Mouse (Mus musculus) intestine, embryonic 14.5 days (tissue): Measurements from ENCODE around the gene Fyb. TPM values are rescaled to one million over a fixed set of nuclear protein-coding genes. Genes with fewer than 3 reads are reported as not detected.

Experiments used
- ATAC-seq: fragments of 200-750 bp; cut with Nextera tagmentation; replicated peaks from 2 replicates; pipeline ENCODE4 v1.8.0; 2017; ENCODE audit warnings: low read depth, moderate number of reproducible peaks, moderate TSS enrichment, moderate library complexity; ENCODE audit not compliant: low FRiP score, low TSS enrichment
- DNase-seq: peaks from one replicate; pipeline ENCODE4 v3.0.0-alpha.2; 2018; ENCODE audit warnings: low spot score
- H3K27ac ChIP-seq: fragments of 300-500 bp; sonication (generic); 2 replicates; pipeline ENCODE4 v1.5.1; 2014; ENCODE audit warnings: low read depth, mild to moderate bottlenecking, control low read depth
- H3K27me3 ChIP-seq: fragments of 300-500 bp; sonication (generic); replicated peaks from 2 replicates; pipeline ENCODE4 v1.6.1; 2014; ENCODE audit warnings: low read length, control low read depth; ENCODE audit not compliant: control insufficient read depth, insufficient read depth
- H3K36me3 ChIP-seq: fragments of 300-500 bp; sonication (generic); 2 replicates; pipeline ENCODE4 v1.6.1; 2014; ENCODE audit warnings: low read length, control low read depth; ENCODE audit not compliant: control insufficient read depth, insufficient read depth
- H3K4me1 ChIP-seq: fragments of 300-500 bp; sonication (generic); replicated peaks from 2 replicates; pipeline ENCODE4 v1.6.1; 2014; ENCODE audit warnings: low read length, control low read depth, mixed read lengths; ENCODE audit not compliant: control insufficient read depth, insufficient read depth
- H3K4me2 ChIP-seq: fragments of 300-500 bp; sonication (generic); 2 replicates; pipeline ENCODE4 v1.6.1; 2014; ENCODE audit warnings: low read length
- H3K4me3 ChIP-seq: fragments of 300-500 bp; sonication (generic); 2 replicates; pipeline ENCODE4 v1.5.1; 2014; ENCODE audit warnings: low read depth, low read length, control low read depth, mixed read lengths
- H3K9ac ChIP-seq: fragments of 300-500 bp; sonication (generic); 2 replicates; pipeline ENCODE4 v1.6.1; 2014; ENCODE audit warnings: mild to moderate bottlenecking, low read length
- H3K9me3 ChIP-seq: fragments of 300-500 bp; sonication (generic); 2 replicates; pipeline ENCODE4 v1.6.1; 2016; ENCODE audit warnings: low read length, control low read depth; ENCODE audit not compliant: control insufficient read depth
- WGBS: fragments of 180-500 bp; shearing (Covaris S2); extraction: QIAGEN DNeasy Blood & Tissue Kit; methylation state at CpG from one replicate; pipeline ENCODE4 v1.1.7; 2014; 5-methylcytosine and 5-hydroxymethylcytosine counted together
- polyA plus RNA-seq: library from polyadenylated mRNA; unstranded; fragments of >200 nt; fragmentation: Nextera tagmentation; extraction: Ambion mirVana; gene quantifications from 2 replicates; pipeline ENCODE4 v1.2.1, GENCODE M21; 2014

Fyb gene
- polyA plus RNA-seq, 1 experiment from 2014 or later: 4.8 TPM

DNA sequence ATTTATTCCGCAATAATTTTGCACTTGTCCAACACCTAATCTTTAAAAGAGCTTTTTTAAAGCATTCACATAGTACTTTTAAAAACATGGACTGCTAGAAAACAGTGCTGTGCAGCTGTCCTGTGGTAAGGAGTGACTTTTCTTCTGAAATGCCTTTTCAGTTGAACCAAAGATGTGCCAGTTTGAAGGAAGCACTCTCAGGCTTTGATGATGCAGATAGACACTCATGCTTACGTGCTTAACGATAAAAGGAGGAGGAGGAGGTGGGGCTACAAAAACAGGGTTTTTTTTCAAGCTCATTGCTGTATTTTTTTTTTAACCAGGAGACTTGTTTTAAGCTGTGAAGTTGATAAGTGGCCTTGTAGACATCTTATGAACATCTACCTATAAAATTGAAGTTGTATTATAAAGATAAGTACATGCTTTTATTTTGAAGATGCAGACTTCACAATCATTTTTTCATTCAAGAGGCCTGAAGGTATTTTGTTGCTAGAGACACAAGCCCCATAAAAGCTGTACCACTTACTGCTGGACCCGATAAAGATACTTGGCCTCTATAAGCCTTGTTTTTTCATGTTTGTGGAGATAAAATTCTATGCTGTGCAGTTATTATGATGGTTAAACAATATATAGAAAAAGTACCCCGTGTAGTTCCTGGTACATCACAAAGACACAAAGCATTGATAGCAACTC is 70.1 kb downstream of the Fyb start:
- Histone ChIP-seq H3K9ac (no peak overlapping the region), H3K4me1 (no peaks in the 10 kb centered on the region), H3K36me3 (no peaks in the 10 kb centered on the region), H3K27me3 (no peaks in the 10 kb centered on the region), H3K9me3 (no peaks in the 10 kb centered on the region), H3K27ac (no peak overlapping the region), H3K4me2 (no peak overlapping the region), H3K4me3 (no peak overlapping the region)
- DNase-seq: no peak
- ATAC-seq: no peak
- WGBS: 79% methylated on average over 5 of the region's 5 CpGs

DNA sequence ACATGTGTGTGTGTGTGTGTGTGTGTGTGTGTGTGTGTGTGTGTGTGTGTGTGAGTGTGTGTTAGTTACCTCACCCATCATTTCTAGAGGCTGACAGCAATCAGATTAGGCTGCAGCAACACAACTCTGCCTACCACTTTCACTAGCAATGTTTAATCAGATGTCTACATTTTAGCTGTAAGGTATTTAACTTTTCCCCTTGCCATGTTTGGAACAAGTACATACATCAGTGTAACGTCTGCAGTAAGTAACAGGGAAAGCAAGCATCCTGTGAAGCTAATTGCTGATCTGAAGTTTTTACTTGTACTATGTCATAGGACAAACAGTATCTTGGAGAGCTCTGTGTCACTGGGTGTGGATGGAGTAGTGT is 70.6 kb downstream of the Fyb start:
- Histone ChIP-seq H3K9me3 (no peaks in the 10 kb centered on the region), H3K9ac (no peak overlapping the region), H3K36me3 (no peaks in the 10 kb centered on the region), H3K27ac (no peak overlapping the region), H3K4me3 (no peak overlapping the region), H3K4me1 (no peaks in the 10 kb centered on the region), H3K4me2 (no peak overlapping the region), H3K27me3 (no peaks in the 10 kb centered on the region)
- WGBS: 52% methylated on average over 1 of the region's 1 CpGs
- no peak for DNase-seq
- no peak for ATAC-seq

DNA sequence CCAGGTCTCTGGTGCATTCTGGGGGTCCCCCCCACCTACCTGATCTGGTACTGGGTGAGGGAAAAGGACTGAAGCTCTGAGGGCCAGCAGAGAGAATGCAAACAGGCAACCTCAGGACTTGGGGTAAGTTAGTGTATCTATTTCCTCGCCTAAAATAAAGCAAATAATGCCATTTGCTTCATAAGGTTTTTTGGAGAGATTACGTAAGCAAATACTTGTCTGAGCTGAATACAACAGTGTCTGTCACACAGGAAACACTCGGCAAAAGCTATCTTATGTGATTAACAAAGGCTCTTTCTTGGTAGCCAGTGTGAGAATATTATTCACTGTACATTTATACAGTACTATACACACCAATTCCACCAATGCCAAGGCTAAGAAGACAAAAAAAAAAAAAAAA is 76.0 kb downstream of the Fyb start:
- H3K4me2 ChIP-seq: no peak overlapping the region
- no peaks in the 10 kb centered on the region for H3K36me3 ChIP-seq
- no peaks in the 10 kb centered on the region for H3K9me3 ChIP-seq
- 82% methylated on average over 3 of the region's 3 CpGs for WGBS
- ATAC-seq (no peak), DNase-seq (no peak)
- no peak overlapping the region for H3K9ac ChIP-seq
- H3K27me3 ChIP-seq: no peaks in the 10 kb centered on the region
- H3K4me1 ChIP-seq: no peaks in the 10 kb centered on the region
- no peak overlapping the region for H3K4me3 ChIP-seq
- H3K27ac ChIP-seq: no peak overlapping the region

DNA sequence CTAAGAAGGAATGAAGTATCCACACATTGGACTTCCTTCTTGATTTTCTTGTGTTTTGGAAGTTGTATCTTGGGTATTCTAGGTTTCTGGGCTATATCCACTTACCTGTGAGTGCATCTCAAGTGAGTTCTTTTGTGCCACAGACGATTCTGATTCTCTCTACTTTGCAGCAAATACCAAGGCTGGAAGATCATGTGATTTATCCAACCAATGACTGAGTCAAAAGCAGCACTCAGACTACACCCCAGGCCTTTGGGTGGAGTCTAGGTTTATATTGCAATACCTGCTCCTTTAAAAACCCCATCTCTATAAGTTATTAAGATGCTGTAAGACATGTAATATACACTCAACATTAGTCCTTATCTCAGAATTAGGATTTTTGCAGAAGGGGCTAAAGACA is 77.7 kb downstream of the Fyb start:
- Histone ChIP-seq H3K4me3 (no peak overlapping the region), H3K9me3 (no peaks in the 10 kb centered on the region), H3K4me2 (no peak overlapping the region), H3K27ac (no peak overlapping the region), H3K36me3 (no peaks in the 10 kb centered on the region), H3K9ac (no peak overlapping the region), H3K4me1 (no peaks in the 10 kb centered on the region), H3K27me3 (no peaks in the 10 kb centered on the region)
- no peak for DNase-seq
- no peak for ATAC-seq
- WGBS: 71% methylated on average over 1 of the region's 1 CpGs

DNA sequence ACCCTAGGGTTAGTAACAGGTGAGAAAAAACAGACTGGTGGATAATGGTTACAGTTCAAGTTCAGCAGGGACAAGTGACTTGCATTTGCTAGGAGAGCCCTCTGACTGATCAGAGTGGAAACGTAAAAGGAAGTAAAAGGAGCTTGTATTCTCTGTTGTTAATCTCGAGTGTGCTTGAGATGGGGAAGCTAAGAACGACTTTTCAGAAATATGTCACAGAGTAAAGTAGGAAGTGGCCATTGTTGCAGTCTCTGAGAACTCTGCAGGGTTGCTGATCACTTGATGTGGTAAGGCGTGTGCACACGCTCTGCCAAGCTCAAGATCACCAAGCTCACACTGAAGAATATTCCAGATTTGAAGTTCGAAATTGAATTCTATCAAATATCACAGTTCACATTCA is 78.7 kb downstream of the Fyb start:
- H3K9ac ChIP-seq: no peak overlapping the region
- no peaks in the 10 kb centered on the region for H3K27me3 ChIP-seq
- no peak overlapping the region for H3K27ac ChIP-seq
- DNase-seq (no peak), ATAC-seq (no peak)
- no peak overlapping the region for H3K4me2 ChIP-seq
- H3K4me3 ChIP-seq: no peak overlapping the region
- no peaks in the 10 kb centered on the region for H3K9me3 ChIP-seq
- no peaks in the 10 kb centered on the region for H3K36me3 ChIP-seq
- 76% methylated on average over 6 of the region's 6 CpGs for WGBS
- H3K4me1 ChIP-seq: no peaks in the 10 kb centered on the region

DNA sequence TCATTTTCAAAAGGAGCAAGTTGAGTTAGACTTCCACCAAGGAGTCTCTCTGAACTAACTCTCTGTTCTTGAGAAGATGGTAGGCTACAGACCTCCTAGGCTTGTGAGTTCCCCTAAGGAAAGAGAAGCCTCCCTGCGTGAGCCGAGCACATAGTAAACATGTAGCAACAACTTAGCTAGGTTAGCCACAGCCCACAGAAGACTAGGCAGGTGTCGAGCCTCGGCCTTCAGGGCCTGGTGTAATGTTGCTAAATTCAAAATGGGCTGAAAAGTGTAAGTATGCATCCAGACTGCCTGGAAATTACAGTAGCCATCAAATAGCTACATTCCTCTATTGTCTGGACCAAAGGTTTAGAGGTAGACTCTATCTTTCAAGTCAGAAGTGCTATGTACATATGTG is 79.3 kb downstream of the Fyb start:
- Histone ChIP-seq H3K4me3 (no peak overlapping the region), H3K27me3 (no peaks in the 10 kb centered on the region), H3K4me1 (no peaks in the 10 kb centered on the region), H3K4me2 (no peak overlapping the region), H3K9me3 (no peaks in the 10 kb centered on the region), H3K36me3 (no peaks in the 10 kb centered on the region), H3K27ac (no peak overlapping the region), H3K9ac (no peak overlapping the region)
- WGBS: 88% methylated on average over 4 of the region's 4 CpGs
- ATAC-seq (no peak), DNase-seq (no peak)

DNA sequence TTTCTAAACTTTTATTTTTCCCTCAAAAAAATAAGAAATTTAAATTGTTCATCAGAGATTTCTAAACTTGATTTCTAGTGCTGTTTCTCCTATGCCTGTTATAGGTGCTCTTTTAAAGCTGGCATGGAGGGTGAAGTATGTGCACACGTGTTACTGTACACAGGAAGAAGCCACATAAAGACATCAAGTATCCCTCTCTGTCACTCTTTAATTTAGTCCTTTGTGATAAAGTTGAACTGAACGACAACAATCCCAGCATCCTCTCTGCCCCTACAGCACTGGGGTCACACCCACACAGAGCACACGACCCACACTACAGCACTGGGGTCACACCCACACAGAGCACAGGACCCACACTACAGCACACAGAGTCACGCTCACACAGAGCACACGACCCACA is 88.0 kb downstream of the Fyb start:
- Histone ChIP-seq H3K36me3 (no peaks in the 10 kb centered on the region), H3K9ac (no peak overlapping the region), H3K4me2 (no peak overlapping the region), H3K4me1 (no peaks in the 10 kb centered on the region), H3K27me3 (no peaks in the 10 kb centered on the region), H3K27ac (no peak overlapping the region), H3K9me3 (no peaks in the 10 kb centered on the region), H3K4me3 (no peak overlapping the region)
- ATAC-seq (no peak), DNase-seq (no peak)
- 77% methylated on average over 5 of the region's 5 CpGs for WGBS

DNA sequence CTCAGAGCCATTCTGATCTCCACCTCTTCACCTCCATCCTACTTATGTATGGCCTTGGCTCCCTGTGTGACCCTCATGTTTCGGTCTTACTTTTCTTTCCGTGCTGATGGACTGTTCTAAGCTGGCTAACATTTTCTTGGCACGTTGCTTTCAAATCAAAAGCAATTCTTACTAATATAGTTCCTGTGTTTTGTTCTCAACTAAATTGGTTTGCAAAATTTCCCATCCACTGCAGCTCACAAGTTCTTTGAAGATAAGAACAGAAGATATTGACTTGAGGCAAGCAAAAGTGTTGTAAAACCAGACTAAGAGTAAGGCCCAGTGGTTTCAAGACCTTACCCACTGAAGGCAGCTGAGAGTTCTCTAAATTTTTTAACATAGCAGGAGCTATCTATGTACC is 90.2 kb downstream of the Fyb start:
- no peak overlapping the region for H3K4me3 ChIP-seq
- H3K9me3 ChIP-seq: no peaks in the 10 kb centered on the region
- DNase-seq (no peak), ATAC-seq (no peak)
- H3K27ac ChIP-seq: no peak overlapping the region
- 76% methylated on average over 3 of the region's 3 CpGs for WGBS
- H3K4me2 ChIP-seq: no peak overlapping the region
- no peaks in the 10 kb centered on the region for H3K4me1 ChIP-seq
- no peak overlapping the region for H3K9ac ChIP-seq
- no peaks in the 10 kb centered on the region for H3K36me3 ChIP-seq
- no peaks in the 10 kb centered on the region for H3K27me3 ChIP-seq

DNA sequence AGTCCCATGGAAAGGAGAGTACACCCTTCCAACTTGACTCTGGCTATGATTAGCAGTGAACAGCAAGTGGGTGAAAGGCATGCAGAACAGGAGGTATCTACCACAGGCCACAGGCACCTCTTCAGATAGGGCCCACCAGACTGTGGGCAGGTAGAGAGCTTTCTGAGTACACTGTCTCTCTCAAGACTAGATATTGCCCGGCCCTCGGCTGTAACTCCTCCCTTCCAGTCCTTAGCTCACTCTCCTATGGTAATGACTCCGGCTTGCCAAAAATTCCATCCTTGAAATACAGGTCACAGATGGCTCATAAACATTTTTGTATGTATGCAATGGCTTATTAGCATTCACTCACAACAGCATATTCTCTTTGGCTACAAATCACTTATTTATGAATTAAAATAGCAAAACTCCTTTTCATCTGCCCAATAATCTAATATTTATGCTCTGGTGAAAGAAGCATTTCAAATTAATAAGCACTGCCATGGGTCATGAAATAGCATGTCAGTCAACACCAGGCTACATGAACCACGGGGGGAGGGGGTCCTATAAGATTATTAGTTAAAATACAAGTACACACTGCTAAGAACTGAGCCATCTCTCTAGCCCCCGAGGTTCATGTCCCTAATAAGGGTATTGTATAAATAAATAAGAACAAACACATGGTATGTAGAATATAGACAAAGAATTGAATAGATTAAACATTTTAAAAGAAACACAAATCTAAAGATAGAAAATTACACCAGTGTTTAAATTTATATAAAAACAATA is 93.9 kb downstream of the Fyb start:
- H3K36me3 ChIP-seq: no peaks in the 10 kb centered on the region

More for the DNA sequence above, 93.9 kb downstream of the Fyb start:
- Histone ChIP-seq H3K4me1 (no peaks in the 10 kb centered on the region), H3K27ac (no peak overlapping the region), H3K4me3 (no peak overlapping the region), H3K4me2 (no peak overlapping the region), H3K9ac (no peak overlapping the region), H3K9me3 (no peaks in the 10 kb centered on the region), H3K27me3 (no peaks in the 10 kb centered on the region)
- no peak for ATAC-seq
- DNase-seq: no peak
- WGBS: 68% methylated on average over 5 of the region's 5 CpGs
